Mouse (Mus musculus): ENCODE results near the gene Dcps. TPM values are rescaled to one million over a fixed set of nuclear protein-coding genes. Genes with fewer than 3 reads are reported as not detected.

The Dcps gene
- polyA plus RNA-seq, 1 experiment, result 72.8 TPM

DNA sequence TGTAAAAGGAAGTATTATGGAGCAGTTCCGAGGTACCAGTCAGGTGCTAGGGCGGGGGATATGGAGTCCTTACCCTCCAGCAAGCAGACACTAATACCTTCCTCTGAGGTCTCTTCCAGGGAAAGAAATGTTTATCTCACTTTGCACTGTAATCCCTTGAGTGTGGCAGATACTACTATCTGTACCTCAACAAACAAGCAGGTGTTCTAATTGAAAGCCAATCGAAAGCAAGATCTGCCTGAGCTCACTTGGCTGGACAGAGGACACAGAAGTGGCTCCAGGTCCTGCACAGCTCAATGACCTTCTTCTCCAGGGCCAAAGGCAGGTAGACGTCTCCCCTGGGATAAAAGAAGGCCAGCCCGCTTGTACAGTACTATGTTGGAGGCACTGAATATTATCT, 65.8 kb downstream of the Dcps start:
- Histone ChIP-seq H3K79me2 (ENCODE audit: control insufficient read depth, insufficient read depth) (peaks cover 90% of the 10 kb centered on the region), H3K4me2 (ENCODE audit: low read depth) (no peak overlapping the region), H3ac (ENCODE audit: control insufficient read depth, insufficient read length) (no peak overlapping the region), H3K27me3 (ENCODE audit: control insufficient read depth, insufficient read depth, insufficient read length) (no peaks in the 10 kb centered on the region), H3K4me3 (no peak overlapping the region), H3K36me3 (ENCODE audit: control insufficient read depth, insufficient read depth) (no peaks in the 10 kb centered on the region)
- TF ChIP-seq TCF3 (IDR thresholded peaks at IDR 0.05; ENCODE audit: insufficient read length, low read depth) (no peak), SRF (IDR thresholded peaks at IDR 0.05; ENCODE audit: control insufficient read depth, insufficient read length, low read depth) (no peak), USF1 (IDR thresholded peaks at IDR 0.05; ENCODE audit: low read depth) (no peak), TCF12 (IDR thresholded peaks at IDR 0.05; ENCODE audit: insufficient read depth, poor library complexity, severe bottlenecking) (no peak), MYOD1 (IDR thresholded peaks at IDR 0.05; ENCODE audit: control insufficient read depth in 1 of 3, insufficient read length in 2 of 3, low read depth in 2 of 3) (no peak), MYOG (IDR thresholded peaks at IDR 0.05; ENCODE audit: control insufficient read depth in 1 of 3, insufficient read depth in 1 of 3, insufficient read length in 2 of 3, low read depth in 2 of 3) (no peak), POLR2A (IDR thresholded peaks at IDR 0.05; ENCODE audit: insufficient read length, low read depth) (no peak), MAX (IDR thresholded peaks at IDR 0.05; ENCODE audit: low read depth) (no peak), POLR2AphosphoS2 (IDR thresholded peaks at IDR 0.05; ENCODE audit: insufficient read length, low read depth) (no peak), REST (IDR thresholded peaks at IDR 0.05; ENCODE audit: insufficient read depth, insufficient read length) (no peak), E2F4 (IDR thresholded peaks at IDR 0.05; ENCODE audit: insufficient read depth) (no peak), CEBPB (IDR thresholded peaks at IDR 0.05; ENCODE audit: insufficient read depth, poor library complexity, severe bottlenecking) (no peak)

DNA sequence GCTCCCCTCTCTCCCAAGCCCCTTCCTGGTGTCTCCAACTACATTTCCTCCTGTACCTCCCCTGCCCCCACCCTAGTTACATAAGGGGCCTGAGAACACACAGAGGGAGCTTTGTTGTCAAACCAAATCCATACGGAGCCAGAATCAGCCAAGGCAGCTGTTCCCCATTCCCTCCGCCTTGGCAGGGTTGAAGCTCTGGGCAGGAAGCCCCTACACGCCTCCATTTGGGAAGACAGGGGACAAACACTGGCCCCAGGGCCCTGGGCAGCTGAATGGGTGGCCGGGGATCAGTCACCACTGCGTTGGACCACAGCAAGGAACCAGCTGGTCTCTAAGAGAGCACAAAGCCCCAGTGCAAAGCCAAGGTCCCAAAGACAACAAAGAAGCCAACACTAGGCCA, 66.9 kb downstream of the Dcps start:
- Histone ChIP-seq H3K4me2 (ENCODE audit: low read depth) (no peak overlapping the region), H3K79me2 (ENCODE audit: control insufficient read depth, insufficient read depth) (peaks cover 88% of the 10 kb centered on the region), H3K27me3 (ENCODE audit: control insufficient read depth, insufficient read depth, insufficient read length) (no peaks in the 10 kb centered on the region), H3ac (ENCODE audit: control insufficient read depth, insufficient read length) (no peak overlapping the region), H3K4me3 (no peak overlapping the region), H3K36me3 (ENCODE audit: control insufficient read depth, insufficient read depth) (no peaks in the 10 kb centered on the region)
- TF ChIP-seq USF1 (IDR thresholded peaks at IDR 0.05; ENCODE audit: low read depth) (no peak), MYOD1 (IDR thresholded peaks at IDR 0.05; ENCODE audit: control insufficient read depth in 1 of 3, insufficient read length in 2 of 3, low read depth in 2 of 3) (peak in 2 of 3 experiments; percentile 58 to 69), SRF (IDR thresholded peaks at IDR 0.05; ENCODE audit: control insufficient read depth, insufficient read length, low read depth) (no peak), REST (IDR thresholded peaks at IDR 0.05; ENCODE audit: insufficient read depth, insufficient read length) (no peak), MYOG (IDR thresholded peaks at IDR 0.05; ENCODE audit: control insufficient read depth in 1 of 3, insufficient read depth in 1 of 3, insufficient read length in 2 of 3, low read depth in 2 of 3) (peak in 2 of 3 experiments; percentile 1 to 79), TCF12 (IDR thresholded peaks at IDR 0.05; ENCODE audit: insufficient read depth, poor library complexity, severe bottlenecking) (peak; percentile 27), POLR2AphosphoS2 (IDR thresholded peaks at IDR 0.05; ENCODE audit: insufficient read length, low read depth) (no peak)

DNA sequence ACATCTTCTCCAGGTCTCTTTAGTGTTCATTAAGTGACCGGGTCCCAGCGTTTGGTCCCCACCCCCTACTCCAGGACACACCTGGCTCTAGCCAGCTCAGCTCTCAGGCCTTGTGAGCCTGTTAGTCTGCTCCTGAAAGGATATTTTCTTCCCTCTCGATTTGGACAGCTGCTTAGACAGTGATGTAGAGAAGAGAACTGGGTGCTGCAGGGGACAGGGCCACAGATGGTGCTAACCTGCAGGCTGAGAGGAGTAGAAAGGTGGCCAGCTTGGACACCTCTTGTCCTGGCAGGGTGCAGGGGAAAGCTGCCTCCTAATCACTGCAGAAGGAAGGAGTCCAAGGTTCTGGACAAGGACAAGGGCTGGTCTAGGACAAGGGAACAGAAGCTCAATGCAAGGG, 67.8 kb downstream of the Dcps start:
- H3K27me3 ChIP-seq (ENCODE audit: control insufficient read depth, insufficient read depth, insufficient read length), result no peaks in the 10 kb centered on the region
- no peak overlapping the region for H3K4me3 ChIP-seq
- no peaks in the 10 kb centered on the region for H3K36me3 ChIP-seq (ENCODE audit: control insufficient read depth, insufficient read depth)
- peaks cover 85% of the 10 kb centered on the region for H3K79me2 ChIP-seq (ENCODE audit: control insufficient read depth, insufficient read depth)
- no peak overlapping the region for H3K4me2 ChIP-seq (ENCODE audit: low read depth)
- no peak for TF ChIP-seq POLR2A (IDR thresholded peaks at IDR 0.05; ENCODE audit: insufficient read length, low read depth)
- no peak for TF ChIP-seq SRF (IDR thresholded peaks at IDR 0.05; ENCODE audit: control insufficient read depth, insufficient read length, low read depth)
- TF ChIP-seq TCF12 (IDR thresholded peaks at IDR 0.05; ENCODE audit: insufficient read depth, poor library complexity, severe bottlenecking), result no peak
- H3ac ChIP-seq (ENCODE audit: control insufficient read depth, insufficient read length), result no peak overlapping the region

DNA sequence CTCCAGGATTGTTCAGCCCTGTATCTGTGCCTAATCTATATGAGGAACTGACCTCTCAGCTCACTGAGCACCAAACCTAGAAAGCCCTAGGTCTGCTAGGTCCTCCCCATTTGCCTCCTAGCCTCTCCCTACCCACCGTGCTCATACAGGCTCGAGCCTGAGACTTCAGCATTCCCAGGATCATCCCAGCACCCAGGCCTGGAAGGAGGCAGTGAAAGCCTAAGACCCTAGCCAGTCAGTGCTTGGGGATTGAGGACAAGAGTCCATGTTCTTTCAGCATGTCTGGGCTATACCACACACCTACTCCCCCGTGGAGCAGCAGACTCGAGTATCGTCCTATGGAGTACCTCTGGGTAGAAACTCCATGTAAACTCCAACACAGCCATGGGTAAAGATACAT, 68.5 kb downstream of the Dcps start:
- no peaks in the 10 kb centered on the region for H3K36me3 ChIP-seq (ENCODE audit: control insufficient read depth, insufficient read depth)
- H3K4me2 ChIP-seq (ENCODE audit: low read depth), result no peak overlapping the region
- TF ChIP-seq MYOD1 (IDR thresholded peaks at IDR 0.05; ENCODE audit: control insufficient read depth in 1 of 3, insufficient read length in 2 of 3, low read depth in 2 of 3), result no peak
- no peak for TF ChIP-seq TCF3 (IDR thresholded peaks at IDR 0.05; ENCODE audit: insufficient read length, low read depth)
- no peak for TF ChIP-seq REST (IDR thresholded peaks at IDR 0.05; ENCODE audit: insufficient read depth, insufficient read length)
- TF ChIP-seq POLR2AphosphoS2 (IDR thresholded peaks at IDR 0.05; ENCODE audit: insufficient read length, low read depth), result no peak
- TF ChIP-seq MYOG (IDR thresholded peaks at IDR 0.05; ENCODE audit: control insufficient read depth in 1 of 3, insufficient read depth in 1 of 3, insufficient read length in 2 of 3, low read depth in 2 of 3), result no peak
- no peak for TF ChIP-seq TCF12 (IDR thresholded peaks at IDR 0.05; ENCODE audit: insufficient read depth, poor library complexity, severe bottlenecking)
- no peak for TF ChIP-seq MAX (IDR thresholded peaks at IDR 0.05; ENCODE audit: low read depth)
- no peak for TF ChIP-seq E2F4 (IDR thresholded peaks at IDR 0.05; ENCODE audit: insufficient read depth)
- no peak for TF ChIP-seq USF1 (IDR thresholded peaks at IDR 0.05; ENCODE audit: low read depth)
- TF ChIP-seq CEBPB (IDR thresholded peaks at IDR 0.05; ENCODE audit: insufficient read depth, poor library complexity, severe bottlenecking), result no peak
- no peak for TF ChIP-seq SRF (IDR thresholded peaks at IDR 0.05; ENCODE audit: control insufficient read depth, insufficient read length, low read depth)
- TF ChIP-seq POLR2A (IDR thresholded peaks at IDR 0.05; ENCODE audit: insufficient read length, low read depth), result no peak
- H3K79me2 ChIP-seq (ENCODE audit: control insufficient read depth, insufficient read depth), result peaks cover 84% of the 10 kb centered on the region
- H3K27me3 ChIP-seq (ENCODE audit: control insufficient read depth, insufficient read depth, insufficient read length), result no peaks in the 10 kb centered on the region
- no peak overlapping the region for H3ac ChIP-seq (ENCODE audit: control insufficient read depth, insufficient read length)
- H3K4me3 ChIP-seq, result no peak overlapping the region

All from myocyte (in vitro differentiated cells).